In the genomic region with DNA sequence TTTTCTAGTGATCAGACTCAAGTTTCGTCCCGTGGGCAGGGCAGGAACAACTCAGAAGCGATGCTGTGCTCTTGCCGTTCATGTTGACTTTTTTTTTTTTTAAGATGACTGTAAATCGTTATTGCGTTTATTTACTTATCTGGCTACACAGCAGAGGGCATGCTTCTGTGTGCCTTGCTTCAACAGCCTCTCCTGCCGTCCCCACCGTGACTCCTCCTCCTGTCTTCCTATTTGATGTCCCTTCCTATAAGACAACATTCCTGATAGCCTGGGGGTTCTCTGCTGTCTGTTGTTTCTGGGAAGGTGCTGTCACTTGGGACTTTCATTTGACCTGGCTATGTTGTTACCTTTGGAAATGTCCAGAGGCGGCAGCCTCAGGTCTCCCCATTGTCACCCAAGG, we compare ENCODE assay signal across 23 mouse cellular contexts. TPM values are rescaled to one million over a fixed set of nuclear protein-coding genes. Genes with fewer than 3 reads are reported as not detected.
"Had no signal": no experiment of that assay in that cellular context is flagged by ENCODE, and none has a peak within 500 bp of the region (broad histone marks: within the 10 kb centered on the region; RNA-seq: fewer than 3 reads in every experiment).

No protein-coding gene starts in this region.

- ATAC-seq: midbrain, embryonic 16.5 days had no signal

- H3K9me3 ChIP-seq: stomach, embryonic 15.5 days had no signal

- H3K4me1 ChIP-seq: midbrain, embryonic 12.5 days had no signal

- H3K9ac ChIP-seq: limb, embryonic 13.5 days; liver, embryonic 14.5 days; midbrain, embryonic 12.5 days; stomach, embryonic 15.5 days had no signal

- H3K36me3 ChIP-seq: limb, embryonic 10.5 days; limb, embryonic 13.5 days; midbrain, embryonic 12.5 days; stomach, embryonic 15.5 days had no signal

- H3K27ac ChIP-seq: layer of hippocampus, adult 2 months; limb, embryonic 10.5 days; limb, embryonic 13.5 days; liver, embryonic 14.5 days; midbrain, embryonic 12.5 days; stomach, embryonic 15.5 days had no signal

- H3K27me3 ChIP-seq: limb, embryonic 13.5 days; midbrain, embryonic 12.5 days; stomach, embryonic 15.5 days had no signal

- DNase-seq: kidney, adult 11 months; kidney, adult 8-10 months; kidney, postnatal 25 days; layer of hippocampus, adult 9-11 months; lung, adult 2 months; lung, postnatal 14 days; lung, postnatal 4 days; thymus, adult 18-20 months; thymus, postnatal 36 days had no signal

- H3K4me3 ChIP-seq: layer of hippocampus, adult 2 months; limb, embryonic 10.5 days; limb, embryonic 13.5 days; midbrain, embryonic 12.5 days; myocyte; stomach, embryonic 15.5 days had no signal

- H3K4me2 ChIP-seq: limb, embryonic 13.5 days; midbrain, embryonic 12.5 days; stomach, embryonic 15.5 days had no signal

RNA-seq across cellular contexts. Expression of a gene that starts 26.9 kb away (rescaled TPM):
- total RNA-seq: layer of hippocampus, adult 2 months; layer of hippocampus, postnatal 25 days; left cerebral cortex, adult 18-20 months; left cerebral cortex, postnatal 25 days; megakaryocyte progenitor cell, adult 5-6 weeks had no signal
- polyA plus RNA-seq: limb, embryonic 10.5 days; midbrain, embryonic 12.5 days; midbrain, embryonic 16.5 days; neural tube, embryonic 11.5 days; neural tube, embryonic 14.5 days had no signal
